Mouse (Mus musculus): ENCODE data around the gene Rps21. TPM values are rescaled to one million over a fixed set of nuclear protein-coding genes. Genes with fewer than 3 reads are reported as not detected.

Gene Rps21
- polyA plus RNA-seq, 1 experiment = 703 TPM

- Histone ChIP-seq H3K27me3 (ENCODE audit: control insufficient read depth, insufficient read depth, low read length) (no peaks in the 10 kb centered on the region), H3K4me1 (ENCODE audit: control insufficient read depth, insufficient read depth, low read length) (peaks cover 7% of the 10 kb centered on the region), H3K27ac (ENCODE audit: control insufficient read depth, insufficient read depth, low read depth, low read length) (no peak overlapping the region), H3K4me3 (ENCODE audit: control insufficient read depth, low read depth, low read length) (no peak overlapping the region), H3K36me3 (ENCODE audit: control insufficient read depth, insufficient read depth, low read length) (no peaks in the 10 kb centered on the region; the same call in none of the 2 replicates)
- no peak for TF ChIP-seq POLR2A (IDR thresholded peaks at IDR 0.05; ENCODE audit: control insufficient read depth, low read depth, low read length)
Observed at GRCm38 (mm10) chr2:180260610-180261480, 3.7 kb downstream of the Rps21 start.

- Histone ChIP-seq H3K36me3 (ENCODE audit: control insufficient read depth, insufficient read depth, low read length) (no peaks in the 10 kb centered on the region; the same call in none of the 2 replicates), H3K27me3 (ENCODE audit: control insufficient read depth, insufficient read depth, low read length) (no peaks in the 10 kb centered on the region), H3K27ac (ENCODE audit: control insufficient read depth, insufficient read depth, low read depth, low read length) (no peak overlapping the region), H3K4me1 (ENCODE audit: control insufficient read depth, insufficient read depth, low read length) (peaks cover 2% of the 10 kb centered on the region; the same call in 1 of the 2 replicates), H3K4me3 (ENCODE audit: control insufficient read depth, low read depth, low read length) (no peak overlapping the region)
- no peak for TF ChIP-seq POLR2A (IDR thresholded peaks at IDR 0.05; ENCODE audit: control insufficient read depth, low read depth, low read length)
- TF ChIP-seq CTCF (IDR thresholded peaks at IDR 0.05; ENCODE audit: control insufficient read depth, insufficient read depth, insufficient replicate concordance, low read depth, low read length) = no peak
Observed at GRCm38 (mm10) chr2:180261901-180262300, 4.7 kb downstream of the Rps21 start.

- TF ChIP-seq CTCF (IDR thresholded peaks at IDR 0.05; ENCODE audit: control insufficient read depth, insufficient read depth, insufficient replicate concordance, low read depth, low read length) = no peak
- TF ChIP-seq POLR2A (IDR thresholded peaks at IDR 0.05; ENCODE audit: control insufficient read depth, low read depth, low read length) = no peak
- no peak overlapping the region for H3K4me3 ChIP-seq (ENCODE audit: control insufficient read depth, low read depth, low read length)
- no peaks in the 10 kb centered on the region; the same call in none of the 2 replicates for H3K36me3 ChIP-seq (ENCODE audit: control insufficient read depth, insufficient read depth, low read length)
- H3K4me1 ChIP-seq (ENCODE audit: control insufficient read depth, insufficient read depth, low read length) = peaks cover 2% of the 10 kb centered on the region; the same call in 1 of the 2 replicates
- no peak overlapping the region for H3K27ac ChIP-seq (ENCODE audit: control insufficient read depth, insufficient read depth, low read depth, low read length)
- no peaks in the 10 kb centered on the region for H3K27me3 ChIP-seq (ENCODE audit: control insufficient read depth, insufficient read depth, low read length)
Observed at GRCm38 (mm10) chr2:180262441-180262840, 5.3 kb downstream of the Rps21 start.

GRCm38 (mm10) chr2:180262891-180263290 is 5.7 kb downstream of the Rps21 start:
- H3K4me1 ChIP-seq (ENCODE audit: control insufficient read depth, insufficient read depth, low read length) = peaks cover 1% of the 10 kb centered on the region; the same call in 1 of the 2 replicates
- H3K36me3 ChIP-seq (ENCODE audit: control insufficient read depth, insufficient read depth, low read length) = no peaks in the 10 kb centered on the region; the same call in none of the 2 replicates
- no peak overlapping the region for H3K4me3 ChIP-seq (ENCODE audit: control insufficient read depth, low read depth, low read length)
- H3K27me3 ChIP-seq (ENCODE audit: control insufficient read depth, insufficient read depth, low read length) = no peaks in the 10 kb centered on the region
- H3K27ac ChIP-seq (ENCODE audit: control insufficient read depth, insufficient read depth, low read depth, low read length) = peak overlapping the region; percentile 50; the same call in 1 of the 2 replicates
- TF ChIP-seq CTCF (IDR thresholded peaks at IDR 0.05; ENCODE audit: control insufficient read depth, insufficient read depth, insufficient replicate concordance, low read depth, low read length) (no peak), POLR2A (IDR thresholded peaks at IDR 0.05; ENCODE audit: control insufficient read depth, low read depth, low read length) (no peak)

GRCm38 (mm10) chr2:180267955-180268354 is 10.8 kb downstream of the Rps21 start:
- no peak for TF ChIP-seq POLR2A (IDR thresholded peaks at IDR 0.05; ENCODE audit: control insufficient read depth, low read depth, low read length)
- no peak for TF ChIP-seq CTCF (IDR thresholded peaks at IDR 0.05; ENCODE audit: control insufficient read depth, insufficient read depth, insufficient replicate concordance, low read depth, low read length)
- Histone ChIP-seq H3K4me1 (ENCODE audit: control insufficient read depth, insufficient read depth, low read length) (peaks cover 6% of the 10 kb centered on the region), H3K4me3 (ENCODE audit: control insufficient read depth, low read depth, low read length) (no peak overlapping the region), H3K27ac (ENCODE audit: control insufficient read depth, insufficient read depth, low read depth, low read length) (no peak overlapping the region), H3K36me3 (ENCODE audit: control insufficient read depth, insufficient read depth, low read length) (no peaks in the 10 kb centered on the region; the same call in 1 of the 2 replicates), H3K27me3 (ENCODE audit: control insufficient read depth, insufficient read depth, low read length) (no peaks in the 10 kb centered on the region)

- TF ChIP-seq POLR2A (IDR thresholded peaks at IDR 0.05; ENCODE audit: control insufficient read depth, low read depth, low read length) = no peak
- no peaks in the 10 kb centered on the region for H3K36me3 ChIP-seq (ENCODE audit: control insufficient read depth, insufficient read depth, low read length)
Observed at GRCm38 (mm10) chr2:180269329-180269728, 12.2 kb downstream of the Rps21 start.

GRCm38 (mm10) chr2:180270537-180271255 is 13.5 kb downstream of the Rps21 start:
- no peaks in the 10 kb centered on the region for H3K36me3 ChIP-seq (ENCODE audit: control insufficient read depth, insufficient read depth, low read length)

More at GRCm38 (mm10) chr2:180269329-180269728, 12.2 kb downstream of the Rps21 start:
- peaks cover 9% of the 10 kb centered on the region for H3K4me1 ChIP-seq (ENCODE audit: control insufficient read depth, insufficient read depth, low read length)
- no peak overlapping the region for H3K4me3 ChIP-seq (ENCODE audit: control insufficient read depth, low read depth, low read length)
- no peak overlapping the region for H3K27ac ChIP-seq (ENCODE audit: control insufficient read depth, insufficient read depth, low read depth, low read length)
- H3K27me3 ChIP-seq (ENCODE audit: control insufficient read depth, insufficient read depth, low read length) = no peaks in the 10 kb centered on the region

More at GRCm38 (mm10) chr2:180270537-180271255, 13.5 kb downstream of the Rps21 start:
- no peak overlapping the region for H3K27ac ChIP-seq (ENCODE audit: control insufficient read depth, insufficient read depth, low read depth, low read length)
- no peak overlapping the region for H3K4me3 ChIP-seq (ENCODE audit: control insufficient read depth, low read depth, low read length)
- H3K4me1 ChIP-seq (ENCODE audit: control insufficient read depth, insufficient read depth, low read length) = peaks cover 9% of the 10 kb centered on the region
- H3K27me3 ChIP-seq (ENCODE audit: control insufficient read depth, insufficient read depth, low read length) = no peaks in the 10 kb centered on the region
- TF ChIP-seq POLR2A (IDR thresholded peaks at IDR 0.05; ENCODE audit: control insufficient read depth, low read depth, low read length) = no peak
- TF ChIP-seq CTCF (IDR thresholded peaks at IDR 0.05; ENCODE audit: control insufficient read depth, insufficient read depth, insufficient replicate concordance, low read depth, low read length) = no peak

Measured in testis, adult 2 months (tissue).